Mouse (Mus musculus) lung, adult 2 months (tissue): ENCODE measurements around the gene Tmem11.

Source experiments
- CTCF ChIP-seq: fragments of 200-500 bp; IDR thresholded peaks from 2 replicates; pipeline ENCODE4 v1.5.1; 2011; ENCODE audit warnings: mild to moderate bottlenecking, low read length, control low read depth; ENCODE audit not compliant: insufficient read depth
- POLR2A ChIP-seq: fragments of 200-500 bp; IDR thresholded peaks from 2 replicates; pipeline ENCODE4 v1.6.1; 2011; ENCODE audit warnings: low read depth, mild to moderate bottlenecking, control low read depth, low read length, borderline replicate concordance; ENCODE audit errors: extremely low read depth

DNA sequence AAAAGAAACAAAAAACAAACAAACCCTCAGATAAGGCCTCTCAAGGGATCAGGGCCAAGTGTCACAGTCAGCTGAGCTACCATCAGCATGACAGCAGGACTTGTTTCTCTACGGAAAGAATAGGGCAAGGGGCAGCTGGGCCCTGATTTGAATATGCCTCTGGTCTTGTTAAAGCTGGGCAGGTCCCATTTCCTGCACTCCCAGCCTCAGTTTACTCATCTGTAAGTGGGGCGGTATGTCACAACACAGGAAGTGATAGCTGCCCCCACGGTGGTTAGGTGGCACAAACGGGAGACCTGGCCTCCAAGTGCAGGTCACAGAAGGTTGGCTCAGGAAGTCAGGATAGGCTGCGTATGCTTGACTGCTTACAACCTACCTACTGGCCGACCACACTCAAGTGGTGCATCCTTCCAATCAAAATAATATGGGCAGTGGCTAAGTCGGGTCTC is 33.5 kb upstream of the Tmem11 start:
- TF ChIP-seq CTCF (no peak), POLR2A (no peak)
